Mouse (Mus musculus): ENCODE measurements around the gene Cdx4.

The Cdx4 gene

DNA sequence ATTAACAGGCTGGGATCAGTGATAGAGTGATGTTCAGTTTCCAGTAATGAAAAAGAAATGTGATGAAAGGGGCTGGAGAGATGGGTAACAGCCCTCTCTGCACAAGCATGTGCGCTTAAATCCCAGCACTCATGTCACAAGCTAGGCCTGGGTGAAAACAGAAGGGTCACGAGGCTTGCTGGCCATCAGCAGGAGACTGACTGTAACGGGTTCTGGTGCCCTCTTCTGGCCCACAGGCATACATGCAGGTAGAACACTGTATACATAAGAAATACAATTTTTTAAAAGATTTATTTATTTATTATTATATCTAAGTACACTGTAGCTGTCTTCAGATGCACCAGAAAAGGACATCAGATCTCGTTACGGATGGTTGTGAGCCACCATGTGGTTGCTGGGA lies 53.1 kb downstream of the Cdx4 start:
- intact Hi-C loops (cut with DNase I), result loop anchor here (5.0 kb wide), 1 partner anchor 112 kb away; no protein-coding TSS in a partner anchor
